Mouse (Mus musculus): ENCODE results near the gene Pkdrej.
"Not testable (repeated sequence)": the region's sequence is repeated elsewhere in the genome, so short reads cannot be mapped to it uniquely, and the experiment has no call there.

Pkdrej gene

DNA sequence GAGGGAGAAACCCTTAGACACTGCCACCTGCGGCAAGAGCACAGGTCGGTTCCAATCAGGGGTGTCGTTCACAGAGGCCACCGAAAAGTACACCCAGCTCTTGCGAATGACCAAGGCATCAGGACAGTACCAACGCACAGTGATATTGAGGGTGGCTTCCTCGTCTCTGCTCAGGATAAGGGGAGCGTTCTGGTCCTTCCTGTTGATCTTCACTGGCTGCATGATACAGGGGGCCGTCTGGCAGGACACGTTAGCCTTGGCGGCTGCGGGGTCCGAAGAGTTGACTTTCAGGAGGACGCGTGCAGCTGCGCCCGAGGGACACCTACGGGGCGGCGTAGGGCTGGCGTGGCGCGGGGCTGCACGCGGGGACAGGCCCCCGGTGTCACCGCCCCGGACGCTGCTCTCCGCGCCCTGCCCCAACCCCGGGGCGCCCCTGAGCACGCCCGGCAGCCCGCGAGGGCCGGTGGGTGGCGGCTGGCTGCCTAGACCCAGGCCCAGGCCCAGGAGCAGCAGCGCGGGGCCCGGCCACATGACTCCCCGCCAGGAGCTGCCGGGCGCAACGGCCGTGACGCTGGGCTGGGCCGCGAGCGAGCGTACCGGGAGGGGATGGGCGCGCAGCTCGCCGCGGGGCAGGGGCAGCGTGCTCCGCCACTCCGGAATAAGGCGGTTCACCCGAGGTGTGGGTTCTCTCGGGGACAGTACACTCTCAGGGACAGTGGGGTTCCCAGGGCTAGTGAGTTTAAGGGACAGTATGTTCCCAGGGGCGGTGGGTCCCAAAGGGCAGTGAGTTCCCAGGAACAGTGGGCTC is at the start of gene Pkdrej:
Gene Pkdrej (minus strand): TSS at position 532 of the 808 bp plus-strand sequence.
- peak; percentile 38 to 52 for DNase-seq (ENCODE audit: low spot score in 2 of 2)

DNA sequence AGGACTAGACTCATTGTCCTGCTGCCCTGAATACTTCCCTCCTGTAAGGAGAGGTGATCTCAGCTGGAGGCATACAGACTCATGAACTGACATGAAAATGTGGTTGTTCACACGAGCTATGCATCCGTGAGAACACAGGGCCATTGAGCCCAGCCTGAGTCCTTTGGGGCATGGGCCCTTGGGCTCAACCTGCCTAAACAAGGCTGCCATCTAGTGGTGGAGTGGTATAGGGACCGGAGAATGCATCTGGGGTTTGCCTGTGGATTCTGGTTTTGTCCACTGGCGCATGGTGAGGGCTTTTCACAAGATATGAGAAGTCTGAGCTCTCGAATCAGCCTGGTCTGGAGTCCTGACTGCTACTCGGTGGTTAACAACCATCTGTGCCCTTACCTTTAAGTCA is 46.2 kb upstream of the Pkdrej start:
- DNase-seq (ENCODE audit: low spot score in 2 of 2), result peak; percentile 70 to 77

DNA sequence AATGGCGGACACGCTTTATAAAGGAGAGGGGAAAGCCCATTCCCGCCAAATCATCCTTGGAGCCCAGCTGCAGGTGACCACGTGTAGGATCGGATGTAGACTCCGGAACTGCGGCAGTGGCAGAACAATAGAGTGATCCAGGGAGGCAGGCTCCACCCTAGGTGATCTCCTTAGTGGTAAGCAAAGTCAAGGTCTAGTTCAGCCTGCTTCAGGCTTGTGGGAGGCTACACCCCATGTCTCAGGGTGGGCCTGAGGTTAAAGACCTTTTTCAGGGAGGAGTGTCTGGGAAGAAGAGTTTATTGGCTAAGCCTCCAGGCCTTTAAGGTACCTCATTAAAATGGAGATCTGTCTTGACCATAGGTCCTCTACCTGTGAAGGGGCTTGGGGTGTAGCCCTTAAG is 44.4 kb upstream of the Pkdrej start:
- not testable (repeated sequence) for DNase-seq (ENCODE audit: low spot score in 2 of 2)

GRCm38 (mm10) chr15:85859490-85860031 is 38.0 kb upstream of the Pkdrej start, which contains the start of gene Gtse1:
Gtse1 (plus strand) TSS chr15:85859745.
- peak; percentile 97 to 99 for DNase-seq (ENCODE audit: low spot score in 2 of 2)

DNA sequence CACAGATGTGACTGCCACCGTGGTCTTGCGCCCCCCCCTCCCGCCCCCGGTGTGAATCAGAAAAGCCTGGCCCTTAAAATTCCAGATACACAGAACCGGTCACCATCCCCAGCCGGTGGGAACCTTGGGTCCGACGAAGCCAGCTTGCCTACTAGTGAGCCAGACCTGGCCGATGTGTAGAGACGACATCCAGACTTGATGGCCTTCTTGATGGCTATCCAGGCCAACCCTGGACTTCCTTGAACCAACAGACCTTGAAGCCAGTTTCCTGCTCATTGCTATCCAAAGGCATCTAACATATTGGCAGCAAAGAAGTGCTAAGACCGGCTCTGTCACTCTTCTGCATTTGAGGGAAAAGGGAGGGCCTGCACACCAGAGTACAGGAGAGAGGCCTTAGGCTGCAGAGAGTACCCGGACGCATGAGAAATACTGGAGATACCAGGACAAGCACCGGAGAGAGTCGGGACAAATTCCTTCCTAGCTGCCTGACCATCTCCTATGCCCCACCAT is 37.5 kb upstream of the Pkdrej start:
- DNase-seq (ENCODE audit: low spot score in 2 of 2), result no peak

DNA sequence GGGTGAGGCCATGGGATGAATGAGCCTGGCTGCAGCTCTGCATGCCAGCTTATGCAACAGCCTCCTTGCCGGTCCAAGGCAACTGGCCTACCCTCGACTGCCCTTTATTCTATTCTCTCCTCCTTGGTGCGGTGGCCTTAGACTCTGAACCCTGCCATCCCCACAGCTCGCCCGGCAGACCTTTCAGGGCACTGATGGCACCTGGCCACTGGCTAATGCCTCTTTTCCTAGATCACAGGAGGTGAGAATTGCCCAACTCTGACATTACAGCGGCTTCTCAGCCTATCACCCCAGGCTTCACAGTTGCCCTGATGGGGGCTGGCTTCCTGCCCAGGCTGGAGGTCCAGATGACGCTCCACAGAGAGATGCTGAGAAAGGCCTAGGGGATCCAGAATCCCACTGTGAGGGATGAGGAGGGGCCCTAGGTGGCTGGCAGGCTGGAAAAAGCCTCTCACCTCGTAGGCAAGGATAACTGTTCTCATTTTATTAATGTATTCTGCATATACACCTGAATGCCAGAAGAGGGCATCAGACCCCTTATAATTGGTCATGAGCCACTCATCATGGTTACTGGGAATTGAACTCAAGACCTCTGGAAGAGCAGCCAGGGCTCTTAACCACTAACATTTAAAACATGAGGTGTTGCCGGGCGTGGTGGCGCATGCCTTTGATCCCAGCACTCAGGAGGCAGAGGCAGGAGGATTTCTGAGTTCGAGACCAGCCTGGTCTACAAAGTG is 30.3 kb upstream of the Pkdrej start:
- DNase-seq (ENCODE audit: low spot score in 2 of 2), result no peak

GRCm38 (mm10) chr15:85845071-85845470 is 23.5 kb upstream of the Pkdrej start:
- no peak for DNase-seq (ENCODE audit: low spot score in 2 of 2)

DNA sequence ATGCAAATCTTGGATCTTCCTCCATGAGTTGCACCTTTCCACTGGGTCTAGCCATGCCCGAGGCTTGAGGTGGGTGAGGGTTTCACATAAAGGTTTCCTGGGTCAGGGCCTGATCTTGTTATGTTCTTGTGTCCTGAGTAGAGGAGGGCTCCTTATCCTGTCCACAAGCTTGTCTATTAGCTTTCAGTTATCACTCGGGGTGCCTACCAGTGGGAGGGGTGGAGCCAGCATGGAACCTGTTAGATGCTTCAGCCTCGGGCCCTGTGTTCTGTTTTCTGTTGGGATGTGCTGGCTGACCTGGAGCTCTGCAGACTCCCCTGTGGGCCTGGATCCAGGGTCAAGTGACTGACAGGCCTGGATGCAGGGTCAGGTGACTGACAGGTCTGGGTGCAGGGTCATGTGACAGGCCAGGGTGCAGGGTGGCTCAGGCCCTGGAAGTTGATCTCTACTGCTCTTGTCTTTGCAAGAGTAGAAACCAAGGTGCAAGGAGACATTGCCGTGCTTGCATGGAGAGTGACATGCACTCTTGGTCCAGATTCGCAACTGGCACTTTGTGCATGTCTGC is 20.3 kb upstream of the Pkdrej start:
- DNase-seq (ENCODE audit: low spot score in 2 of 2), result no peak

DNA sequence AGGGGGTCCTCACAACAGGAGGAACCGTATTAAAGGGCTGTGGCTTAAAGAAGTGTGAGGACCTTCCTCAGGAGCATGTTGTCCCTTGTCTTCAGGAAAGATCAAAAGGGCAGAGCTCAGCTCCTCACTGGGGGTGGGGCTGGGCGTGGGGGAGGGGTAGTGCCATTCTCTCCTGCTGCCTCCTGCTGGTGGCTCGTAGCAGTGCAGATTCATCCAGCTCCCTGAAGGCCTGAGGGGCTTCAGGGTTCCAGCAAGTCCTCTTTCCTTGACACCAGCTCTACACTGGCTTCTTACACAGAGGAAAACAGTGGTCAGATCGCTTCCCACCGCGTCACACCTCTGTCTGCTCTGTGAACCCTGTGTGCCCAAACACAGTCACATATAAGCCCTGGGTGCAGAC is 19.4 kb upstream of the Pkdrej start:
- no peak for DNase-seq (ENCODE audit: low spot score in 2 of 2)

GRCm38 (mm10) chr15:85836887-85837286 is 15.4 kb upstream of the Pkdrej start:
- no peak for DNase-seq (ENCODE audit: low spot score in 2 of 2)

- DNase-seq (ENCODE audit: low spot score in 2 of 2), result no peak
Observed at GRCm38 (mm10) chr15:85835335-85835734, 13.8 kb upstream of the Pkdrej start.

DNA sequence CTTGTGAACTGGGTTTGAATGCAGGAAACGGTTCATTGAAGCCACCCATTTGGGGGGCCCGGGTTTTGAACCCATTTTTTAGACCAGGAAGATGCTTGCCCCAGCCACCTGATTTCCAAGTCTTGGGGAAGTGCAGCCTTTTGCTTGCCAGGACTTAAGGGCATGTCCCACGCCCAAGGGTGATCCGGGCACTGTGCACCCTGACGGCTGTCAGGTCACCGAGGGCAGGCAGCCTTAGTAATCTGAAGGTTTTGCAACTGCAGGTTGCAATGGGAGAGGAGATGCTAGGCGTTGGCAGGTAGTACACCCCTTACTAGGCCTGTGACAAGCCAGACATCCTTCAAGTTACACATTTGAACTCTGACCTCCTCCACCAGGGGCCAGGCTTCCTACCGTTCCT is 11.1 kb upstream of the Pkdrej start:
- no peak for DNase-seq (ENCODE audit: low spot score in 2 of 2)

GRCm38 (mm10) chr15:85831954-85832590 is 10.5 kb upstream of the Pkdrej start, which contains the start of gene Ttc38:
Ttc38 (plus strand) TSS chr15:85832306.
- peak; percentile 88 to 89 for DNase-seq (ENCODE audit: low spot score in 2 of 2)

- DNase-seq (ENCODE audit: low spot score in 2 of 2), result no peak
Observed at GRCm38 (mm10) chr15:85829470-85829869, 7.9 kb upstream of the Pkdrej start.

GRCm38 (mm10) chr15:85828071-85828470 is 6.5 kb upstream of the Pkdrej start:
- DNase-seq (ENCODE audit: low spot score in 2 of 2), result no peak

DNA sequence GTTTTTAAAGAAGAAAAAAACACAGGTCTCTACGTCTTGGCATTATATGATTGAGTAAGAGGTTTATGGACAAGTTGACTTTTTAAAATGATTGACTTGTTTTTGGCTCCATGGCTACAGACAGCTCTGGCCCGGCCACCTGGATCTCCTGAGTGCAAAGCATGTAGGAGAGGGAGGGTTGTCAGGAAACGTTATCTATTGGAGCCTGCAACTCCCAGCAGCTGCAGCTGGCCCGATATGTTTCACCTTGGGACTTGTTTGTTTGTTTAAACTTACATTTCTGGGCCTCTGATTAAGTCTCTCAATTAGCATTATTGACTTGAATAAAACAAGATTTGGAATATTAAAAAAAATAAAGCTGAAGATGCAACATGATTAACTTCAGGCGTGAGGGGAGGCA is 5.1 kb upstream of the Pkdrej start:
- no peak for DNase-seq (ENCODE audit: low spot score in 2 of 2)

GRCm38 (mm10) chr15:85822011-85822359 is 451 bp upstream of the Pkdrej start:
- no peak for DNase-seq (ENCODE audit: low spot score in 2 of 2)

- DNase-seq (ENCODE audit: low spot score in 2 of 2), result no peak
Observed at GRCm38 (mm10) chr15:85813428-85813827, 8.1 kb downstream of the Pkdrej start.

DNA sequence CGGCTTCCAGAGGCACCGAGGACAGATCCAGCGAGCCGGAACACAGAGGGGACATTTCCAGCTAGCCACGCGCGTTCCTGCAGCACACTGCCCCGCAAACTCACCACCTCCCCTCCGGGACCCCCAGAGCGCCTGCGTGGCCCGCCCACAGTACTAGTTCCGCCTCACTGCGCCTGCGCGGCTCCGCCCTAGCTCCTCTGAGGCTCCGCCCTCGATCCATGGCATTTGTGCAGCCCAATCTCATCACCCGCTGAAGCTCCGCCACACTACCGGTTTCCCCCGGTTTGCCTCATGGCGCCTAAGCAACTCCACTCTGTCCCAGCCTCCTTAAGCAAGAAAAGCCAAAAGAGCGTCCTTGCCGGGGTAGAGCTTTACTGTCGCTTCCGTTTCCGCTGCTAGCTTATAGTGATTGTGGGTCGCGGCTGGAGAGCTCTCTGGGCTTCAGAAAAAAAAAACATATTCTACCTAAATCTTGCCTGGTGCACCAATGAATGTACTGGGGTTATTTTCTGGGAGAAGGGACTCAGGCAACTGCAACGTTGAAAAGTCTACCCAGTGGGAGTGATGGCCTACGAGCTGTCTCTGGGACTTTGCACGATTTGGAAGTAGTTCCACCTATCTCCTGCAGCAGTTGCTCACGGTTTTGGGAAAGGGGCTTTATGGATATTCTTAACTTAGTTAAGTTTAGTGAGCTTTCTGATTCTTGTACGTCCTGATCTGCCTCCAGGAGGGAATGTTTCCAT is 9.8 kb downstream of the Pkdrej start, which contains the start of gene Cdpf1:
Gene Cdpf1 (minus strand): TSS at position 163 of the 743 bp plus-strand sequence.
- peak; percentile 99 for DNase-seq (ENCODE audit: low spot score in 2 of 2)

DNA sequence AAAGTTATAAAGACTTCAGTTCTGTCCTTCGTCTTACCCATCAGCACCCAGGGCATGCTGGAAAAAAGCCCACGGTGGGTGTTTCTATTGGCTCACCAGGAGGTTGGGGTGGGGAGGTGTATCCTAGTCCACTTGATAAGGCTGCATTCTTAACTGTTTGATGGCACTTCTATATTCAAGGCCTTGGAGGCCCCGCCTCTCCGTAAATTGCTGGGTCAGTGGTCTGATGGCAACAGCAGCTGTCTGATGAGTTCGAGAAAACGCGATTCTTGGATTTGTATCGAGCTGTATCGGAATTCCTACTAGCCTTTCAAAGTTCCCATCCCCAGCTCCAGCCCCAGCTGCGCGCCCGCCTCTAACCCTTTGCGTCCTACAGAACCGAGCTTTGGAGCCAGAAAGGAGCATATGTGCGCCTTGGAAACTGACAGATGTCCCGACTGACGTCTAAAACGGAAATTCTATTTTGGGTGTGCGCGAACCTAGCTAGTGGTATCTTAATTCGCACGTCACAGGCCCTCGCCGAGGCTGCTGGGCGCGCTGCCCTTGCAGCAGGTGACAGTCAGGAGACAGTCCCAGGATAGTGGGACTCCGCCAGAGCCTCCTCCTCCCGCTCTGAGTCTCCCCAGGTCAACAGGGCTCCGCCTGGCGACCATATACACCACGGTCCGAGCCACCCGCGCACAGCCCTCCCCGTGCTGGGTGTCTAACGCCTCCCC is 10.6 kb downstream of the Pkdrej start:
- DNase-seq (ENCODE audit: low spot score in 2 of 2), result peak; percentile 83 to 92

All from right cerebral cortex, postnatal 10 days (tissue).